Mouse (Mus musculus) layer of hippocampus, adult 11-12 months (tissue): ENCODE data around the gene Olfr98.
"Not testable (repeated sequence)": the region's sequence is repeated elsewhere in the genome, so short reads cannot be mapped to it uniquely, and the experiment has no call there.

Experiments
- DNase-seq: peaks from one replicate; pipeline ENCODE4 v3.0.0; 2022; ENCODE audit warnings: low spot score

Olfr98 gene

GRCm38 (mm10) chr17:37263626-37264025 lies at the start of gene Olfr98:
Gene Olfr98 (minus strand): TSS chr17:37263749.
- no peak for DNase-seq

DNA sequence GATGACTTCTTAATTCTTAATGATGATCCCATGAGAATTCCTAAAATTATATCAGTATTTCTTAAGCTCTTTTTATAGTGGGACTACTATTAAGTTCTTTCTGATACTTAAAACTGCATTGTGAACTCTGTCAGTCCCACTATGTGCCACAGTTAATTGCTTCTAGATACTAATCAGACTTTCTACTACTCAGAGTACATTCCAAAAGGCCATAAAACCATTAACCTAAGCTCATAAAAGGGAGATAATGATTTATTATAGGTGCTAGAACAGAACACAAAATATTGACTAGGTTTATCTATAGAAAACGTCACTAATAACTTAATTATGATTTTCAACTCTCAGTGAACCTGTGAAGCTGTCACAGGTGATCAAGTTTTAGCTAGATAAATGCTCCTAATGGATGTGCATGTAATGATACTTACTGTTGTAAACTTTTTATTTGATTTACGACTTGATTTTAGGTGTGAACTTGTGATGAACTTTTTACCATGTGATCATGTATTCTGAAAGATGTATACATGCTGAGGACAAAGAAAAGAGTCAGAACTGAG lies 46.7 kb upstream of the Olfr98 start:
- DNase-seq, result no peak

DNA sequence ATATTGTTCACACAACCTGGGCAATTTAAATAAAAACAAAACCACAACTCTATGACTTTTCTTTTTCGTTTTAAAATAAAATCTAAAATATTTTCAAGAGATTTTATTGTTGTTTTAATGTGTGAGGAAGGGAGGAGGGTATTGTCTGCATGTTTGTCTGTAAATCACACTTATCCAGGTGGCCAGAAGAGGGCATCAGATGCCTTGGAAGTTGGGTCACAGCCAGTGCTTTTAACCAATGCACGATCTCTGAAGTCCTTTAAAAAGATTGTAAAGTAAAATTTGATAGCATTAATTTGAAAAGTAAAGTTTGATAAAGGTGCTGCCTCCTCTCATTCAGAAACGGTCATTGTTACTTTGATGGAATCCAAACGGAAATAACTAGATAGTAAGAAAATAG lies 44.9 kb upstream of the Olfr98 start:
- peak; percentile 19 for DNase-seq

- no peak for DNase-seq
Observed at GRCm38 (mm10) chr17:37304213-37304612, 40.7 kb upstream of the Olfr98 start, which contains the start of gene Olfr101. Gene Olfr101 (minus strand): TSS chr17:37304313.

GRCm38 (mm10) chr17:37283360-37283759 lies 19.8 kb upstream of the Olfr98 start, which contains the start of gene Olfr99:
Gene Olfr99 (minus strand): TSS chr17:37283460.
- no peak for DNase-seq

DNA sequence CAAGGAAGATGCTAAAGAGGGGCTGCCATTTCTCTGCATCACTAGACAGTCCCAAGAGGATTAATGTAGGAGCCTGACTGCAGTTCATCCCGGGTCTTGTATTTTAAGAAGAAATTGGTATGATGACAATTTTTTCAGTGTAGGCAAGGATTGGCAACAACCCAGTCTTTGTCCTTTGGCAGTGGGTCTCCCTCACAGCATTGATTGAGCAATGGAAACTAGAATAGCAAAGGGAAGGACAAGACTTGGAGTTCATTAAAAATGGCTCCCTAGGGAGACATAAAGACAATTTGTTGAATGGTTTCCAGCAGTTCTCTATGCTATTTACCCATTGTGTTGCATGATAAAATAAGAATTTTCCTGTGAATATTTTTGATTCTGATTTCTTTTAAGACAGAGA lies 16.8 kb upstream of the Olfr98 start:
- DNase-seq, result no peak

DNA sequence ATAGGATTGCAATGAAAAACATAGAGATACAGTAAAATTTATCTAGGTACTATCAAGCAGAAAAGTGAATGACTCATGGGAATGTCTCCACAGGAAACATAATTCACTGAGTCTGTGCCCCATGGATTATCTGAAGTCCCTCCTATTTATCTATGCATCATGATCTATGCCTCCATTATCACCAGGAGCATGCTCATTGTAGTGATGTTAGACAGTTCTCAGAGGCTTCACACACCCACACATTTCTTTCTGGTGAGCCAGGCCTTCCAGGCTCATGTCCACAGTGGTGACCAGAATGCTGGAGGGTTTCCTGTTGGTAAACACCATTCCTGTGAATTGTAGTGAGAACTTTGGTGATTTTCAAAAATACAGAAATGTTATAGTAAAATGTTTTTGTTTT lies 13.0 kb upstream of the Olfr98 start:
- no peak for DNase-seq

DNA sequence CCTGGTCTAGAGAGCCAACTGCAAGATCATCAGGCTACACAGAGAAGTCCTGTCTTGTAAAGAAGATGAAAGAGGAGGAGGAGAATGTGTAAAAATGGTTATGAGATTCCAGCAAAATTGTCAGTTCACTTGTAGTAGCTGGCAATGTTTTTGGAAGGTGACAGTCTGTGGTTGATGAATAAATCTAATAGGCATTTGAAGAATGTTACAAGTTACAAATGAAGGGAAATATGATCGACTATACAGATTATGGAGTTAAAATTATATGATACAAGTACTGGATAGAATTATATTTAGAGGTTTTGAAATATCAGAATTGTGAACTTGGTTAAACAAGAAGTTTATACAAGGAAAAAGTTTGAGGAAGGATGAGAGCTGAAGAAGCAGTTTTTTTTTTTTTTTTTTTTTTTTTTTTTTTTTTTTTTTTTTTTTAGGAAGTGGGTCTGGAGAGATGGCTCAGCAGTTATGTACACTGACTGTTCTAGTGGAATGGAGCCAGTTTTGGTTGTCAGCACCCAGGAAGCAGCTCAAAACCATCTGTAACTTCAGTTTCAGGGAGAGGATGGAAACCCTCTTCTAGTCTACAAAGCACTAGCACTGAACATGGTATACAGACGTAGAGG lies 12.2 kb upstream of the Olfr98 start:
- DNase-seq, result no peak

GRCm38 (mm10) chr17:37270702-37271092 lies 7.1 kb upstream of the Olfr98 start:
- peak; percentile 17 for DNase-seq

DNA sequence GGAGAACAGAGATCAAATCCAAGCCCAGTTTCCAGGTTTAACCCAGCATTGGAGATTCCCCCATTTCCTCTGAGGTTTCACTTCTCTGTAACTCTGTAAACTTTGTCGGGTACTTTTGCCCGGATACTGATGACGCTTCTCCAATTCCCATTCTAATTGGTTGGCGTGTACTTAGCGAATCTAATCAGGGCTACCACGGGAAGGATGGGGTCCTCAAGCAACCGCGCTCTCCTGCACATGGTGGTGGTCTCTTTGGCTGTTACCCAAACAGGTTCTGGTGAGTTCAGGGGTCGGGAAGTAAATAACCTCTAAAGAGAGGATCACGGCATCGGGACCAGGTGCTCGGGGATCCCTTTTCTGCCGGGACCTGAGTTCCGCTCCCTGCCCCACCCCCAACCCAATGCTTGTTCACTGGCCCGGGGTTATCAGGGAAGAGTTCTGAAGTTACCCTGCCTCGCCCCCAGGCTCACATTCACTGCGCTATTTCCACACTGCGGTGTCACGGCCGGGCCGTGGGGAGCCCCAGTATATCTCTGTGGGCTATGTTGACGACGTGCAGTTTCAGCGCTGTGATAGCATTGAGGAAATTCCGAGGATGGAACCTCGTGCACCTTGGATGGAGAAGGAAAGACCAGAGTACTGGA lies 6.6 kb upstream of the Olfr98 start, which contains the start of gene H2-M3:
H2-M3 (plus strand) TSS at position 163 of the 644 bp plus-strand sequence.
- peak; percentile 95 for DNase-seq

GRCm38 (mm10) chr17:37250544-37250943 lies 13.0 kb downstream of the Olfr98 start:
- DNase-seq, result peak; percentile 7

DNA sequence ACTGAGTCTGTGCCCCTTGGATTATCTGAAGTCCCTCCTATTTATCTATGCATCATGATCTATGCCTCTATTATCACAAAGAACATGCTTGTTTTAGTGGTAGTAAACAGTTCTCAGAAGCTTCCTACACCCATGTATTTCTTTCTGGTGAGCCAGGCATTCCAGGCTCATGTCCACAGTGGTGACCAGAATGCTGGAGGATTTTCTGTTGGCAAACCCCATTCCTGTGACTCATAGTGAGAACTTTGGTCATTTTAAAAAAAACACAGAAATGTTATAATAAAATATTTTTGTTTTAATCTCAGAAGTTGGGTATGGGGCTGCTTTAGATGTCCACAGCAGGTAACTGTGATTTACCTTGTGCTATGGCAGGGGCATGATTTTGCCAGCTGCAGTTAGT lies 14.1 kb downstream of the Olfr98 start:
- DNase-seq, result no peak

GRCm38 (mm10) chr17:37246715-37247114 lies 16.8 kb downstream of the Olfr98 start:
- DNase-seq, result peak; percentile 71

DNA sequence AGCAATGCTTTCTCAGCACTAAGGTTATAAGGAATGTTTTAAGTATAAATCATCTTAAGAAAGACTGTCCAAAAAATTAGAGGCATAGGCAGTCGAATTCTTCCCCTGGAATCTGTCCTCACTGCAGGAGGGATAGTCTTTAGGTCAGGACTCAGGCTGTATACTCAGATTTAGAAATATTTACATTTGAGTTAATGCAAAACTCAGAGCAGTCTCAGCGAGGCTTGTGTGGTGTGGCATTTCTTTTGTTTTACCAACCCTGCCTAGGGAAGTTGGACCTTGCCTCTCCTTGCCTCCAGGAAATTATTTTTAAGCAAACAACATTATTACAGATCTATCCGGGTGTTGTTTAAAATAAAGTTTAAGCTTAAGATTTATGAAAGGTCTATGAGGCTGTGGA lies 21.4 kb downstream of the Olfr98 start:
- DNase-seq, result no peak

DNA sequence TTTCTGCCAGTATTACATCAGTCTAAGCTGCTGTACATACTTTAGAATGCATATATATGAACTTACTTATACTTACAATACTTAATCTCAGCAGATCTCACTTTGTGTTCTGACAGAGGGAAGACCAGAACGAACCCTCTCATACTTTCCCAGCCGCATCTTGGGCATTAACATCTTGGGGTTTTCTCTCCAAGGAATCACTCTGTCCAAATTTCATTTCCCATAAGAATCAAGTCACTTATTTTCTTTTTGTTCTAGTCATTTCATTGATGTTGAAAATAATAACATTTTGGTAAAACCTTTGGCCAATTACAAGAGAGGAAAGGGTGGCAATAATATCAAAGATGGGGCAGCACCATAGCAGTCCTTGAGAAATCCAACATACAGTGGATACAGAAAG lies 26.3 kb downstream of the Olfr98 start, which contains the start of gene Olfr97:
Olfr97 (minus strand) TSS at position 101 of the 400 bp plus-strand sequence.
- not testable (repeated sequence) for DNase-seq

DNA sequence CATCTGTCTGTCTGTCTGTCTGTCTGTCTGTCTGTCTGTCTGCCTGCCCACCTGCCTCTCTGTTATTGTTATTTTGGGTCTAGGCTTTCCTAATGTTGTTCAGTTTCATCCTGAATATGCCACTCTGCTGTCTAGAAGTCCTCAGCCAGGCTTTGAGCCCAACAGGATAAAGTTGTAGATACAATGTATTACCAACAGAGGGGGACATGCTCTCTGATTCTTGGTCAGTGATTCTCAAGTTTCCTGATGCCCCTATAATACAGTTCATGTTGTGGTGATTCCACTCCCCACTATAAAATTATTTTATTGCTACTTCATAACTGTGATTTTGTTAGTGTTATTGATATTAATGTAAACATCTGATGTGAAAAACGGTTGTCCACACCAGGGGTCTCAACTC lies 41.7 kb downstream of the Olfr98 start:
- DNase-seq, result no peak

DNA sequence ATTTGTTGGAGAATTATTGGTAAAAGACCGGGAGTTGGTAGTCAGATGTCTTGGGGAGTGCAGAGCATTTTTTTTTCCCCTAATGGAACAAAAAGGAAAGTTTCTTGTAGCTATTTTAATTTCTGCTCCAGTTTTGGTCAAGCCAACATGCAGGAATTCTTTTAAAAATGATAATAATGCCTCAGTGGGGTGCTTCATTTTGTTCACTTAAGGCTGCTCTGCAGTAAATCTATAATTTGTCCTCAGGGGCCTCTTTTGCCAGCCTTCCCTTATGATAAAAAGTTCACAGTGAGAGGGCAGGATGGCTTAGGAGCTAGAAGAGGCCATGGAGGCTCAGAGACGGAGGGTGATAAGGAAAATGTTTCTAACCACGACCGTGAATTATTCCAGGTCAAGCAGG lies 43.7 kb downstream of the Olfr98 start, which contains the start of gene Olfr96:
Olfr96 (plus strand) TSS at position 301 of the 400 bp plus-strand sequence.
- DNase-seq, result no peak

DNA sequence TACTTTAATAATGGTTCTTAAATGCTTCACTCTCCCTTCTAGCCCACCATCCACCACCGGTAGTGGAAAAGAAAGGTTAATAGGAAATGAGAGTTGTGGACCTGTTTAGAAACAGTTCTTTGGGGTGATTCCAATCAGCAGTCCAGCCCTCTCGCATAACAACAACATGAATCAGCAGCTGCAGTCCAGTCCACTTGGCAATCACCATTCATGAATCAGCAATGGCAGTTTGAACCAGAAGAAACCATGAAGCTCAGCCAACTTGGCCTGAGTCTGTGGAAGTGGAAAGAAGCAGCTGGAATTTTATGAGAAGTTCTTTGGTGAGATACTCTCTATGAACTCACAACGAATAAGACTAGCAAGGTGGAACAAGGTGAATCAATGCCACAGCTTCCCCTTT lies 45.1 kb downstream of the Olfr98 start:
- DNase-seq, result no peak

- no peak for DNase-seq
Observed at GRCm38 (mm10) chr17:37213018-37213417, 50.5 kb downstream of the Olfr98 start, which contains the start of gene Olfr95. Gene Olfr95 (minus strand): TSS chr17:37213118.
